Mouse (Mus musculus) T-cell, adult 2 months (primary cell): ENCODE measurements at regions not wholly inside any gene's neighbourhood (a gene's known extent, or its start where the extent isn't known, plus 50 kb on each side); places are given as distances from the start of the nearest gene placed in this dataset.
A peak's percentile ranks its signal among the peaks of the same experiment; 100 is the strongest.

Experiments used
- DNase-seq: peaks from one replicate; pipeline ENCODE4 v3.0.0; 2022; ENCODE audit warnings: low spot score

DNA sequence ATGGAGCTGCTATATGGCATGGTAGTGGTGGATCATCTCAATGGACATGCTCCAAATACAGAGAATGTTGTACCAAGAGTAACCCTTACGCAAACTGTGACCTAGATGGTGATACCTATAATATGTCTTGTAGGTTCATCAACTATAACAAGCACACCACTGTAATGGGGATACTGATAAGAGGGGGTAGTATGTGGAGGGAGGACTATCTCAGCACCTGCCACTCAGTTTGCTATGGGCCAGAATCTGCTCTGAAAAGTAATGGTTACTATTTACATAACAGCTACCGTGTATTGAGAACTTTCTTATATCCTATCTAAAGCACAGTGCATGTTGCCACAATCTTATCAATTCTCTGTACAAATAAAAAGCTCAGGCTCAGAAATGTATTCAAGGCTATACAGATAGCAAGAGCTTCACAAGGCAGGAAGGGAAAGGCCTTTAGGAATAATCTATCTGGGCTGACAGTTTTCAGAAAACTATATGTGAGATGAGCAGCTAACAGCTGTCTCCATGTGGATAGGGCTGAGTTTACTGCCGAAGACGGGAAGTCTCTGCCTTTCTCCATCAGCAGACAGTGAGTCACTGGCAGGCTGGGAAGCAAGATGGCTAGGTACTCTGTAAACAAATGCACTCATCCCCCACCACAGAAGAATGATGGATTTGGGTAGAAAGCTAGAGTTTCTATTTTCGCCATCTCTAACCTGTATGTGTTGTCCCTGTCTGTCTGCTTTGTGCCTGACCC, 77.1 kb upstream of the Nck2 start:
- no peak for DNase-seq

DNA sequence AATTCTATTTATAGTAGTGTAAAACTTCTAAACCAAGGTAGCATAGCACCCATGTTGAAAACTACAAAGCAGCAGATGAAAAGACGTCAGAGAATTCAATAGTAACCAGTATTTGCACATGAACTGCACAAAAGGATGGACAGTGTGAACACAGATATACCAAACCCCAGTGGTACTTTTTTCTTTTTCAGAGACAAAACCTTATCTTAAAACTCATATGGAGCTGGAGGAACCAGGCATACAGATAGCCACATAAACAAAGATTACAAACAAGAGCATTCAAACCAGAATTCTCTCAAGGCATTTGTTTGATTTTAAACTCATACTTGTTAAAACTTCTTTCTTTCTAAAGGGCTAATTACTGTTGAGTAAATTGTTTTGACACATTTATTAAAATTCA, 72.5 kb upstream of the Nck2 start:
- DNase-seq: no peak

DNA sequence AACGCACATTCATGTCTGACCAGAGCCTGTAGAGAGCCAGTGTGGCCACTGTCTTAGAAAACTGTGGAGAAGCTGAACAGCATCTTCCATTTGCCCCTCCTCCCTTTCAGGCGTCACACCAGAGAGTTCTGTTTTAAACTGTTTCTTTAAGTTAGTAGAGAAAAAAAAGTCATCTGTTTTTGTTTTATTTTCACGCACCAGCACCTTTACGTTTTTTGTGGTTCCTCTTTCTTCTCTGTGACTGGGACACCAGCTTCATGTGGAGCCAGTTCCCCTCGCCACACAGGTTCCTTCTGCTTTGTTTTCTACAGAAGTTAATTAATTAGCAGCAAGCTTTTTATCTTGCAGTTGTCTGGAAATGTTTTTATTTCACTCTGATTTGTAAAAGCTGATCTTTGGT, 69.4 kb upstream of the Nck2 start:
- peak; percentile 8 for DNase-seq

GRCm38 (mm10) chr1:43375851-43376250, 68.5 kb upstream of the Nck2 start:
- DNase-seq: no peak

DNA sequence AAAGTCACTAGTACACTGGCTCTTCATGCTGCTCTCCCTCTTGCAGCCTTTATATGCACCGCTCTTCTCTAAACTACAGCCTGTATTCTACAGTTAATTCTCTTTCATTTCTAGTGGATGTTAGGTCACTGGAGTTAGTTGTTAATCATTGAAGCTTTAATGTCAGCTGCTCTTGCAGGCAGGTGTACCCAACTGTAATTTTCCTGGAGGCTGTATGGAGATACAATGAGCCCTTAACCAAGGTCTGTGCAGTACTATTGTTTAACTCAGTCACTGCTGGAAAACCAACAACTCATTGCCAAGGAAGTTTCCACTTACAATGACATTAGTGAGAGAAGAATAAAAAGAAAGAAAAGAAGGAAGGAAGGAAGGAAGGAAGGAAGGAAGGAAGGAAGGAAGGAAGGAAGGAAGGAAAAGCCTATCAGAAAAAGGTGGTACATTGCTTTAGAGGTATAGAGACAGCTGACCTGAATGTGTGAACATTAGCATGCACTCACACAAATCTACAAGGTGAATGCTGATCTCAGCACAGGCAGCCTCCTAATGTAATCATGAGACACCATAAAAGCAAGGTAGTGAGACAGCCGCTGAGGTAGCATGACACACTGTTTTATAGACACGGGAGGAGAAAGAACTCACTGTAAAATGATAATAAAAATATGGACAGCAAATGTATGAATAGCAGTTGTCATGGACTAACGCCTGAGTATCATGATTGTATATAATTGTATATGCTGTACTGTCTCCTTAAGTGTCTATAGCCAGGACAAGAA, 66.7 kb upstream of the Nck2 start:
- no peak for DNase-seq

- DNase-seq: no peak
Measured at GRCm38 (mm10) chr1:43385008-43385407, 59.4 kb upstream of the Nck2 start.

DNA sequence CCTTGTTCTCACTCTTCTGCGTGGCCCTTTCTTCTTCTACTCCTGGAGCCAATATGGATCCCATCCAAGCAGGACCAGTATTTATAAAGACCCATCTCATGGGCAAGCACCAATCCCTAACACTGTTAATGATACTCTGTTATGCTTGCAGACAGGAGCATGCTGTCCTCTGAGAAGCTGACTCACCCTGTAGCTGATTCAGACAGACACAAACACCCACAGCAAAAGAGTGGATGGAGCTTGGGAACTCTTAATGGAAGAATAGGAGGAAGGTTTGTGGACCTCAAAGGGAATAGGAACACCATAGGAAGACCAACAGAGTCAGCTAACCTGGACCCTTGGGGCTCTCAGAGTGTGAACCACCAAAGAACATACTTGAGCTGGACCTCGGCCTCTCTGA, 50.3 kb upstream of the Nck2 start:
- no peak for DNase-seq
